Mouse (Mus musculus) bone marrow, adult 2 months (tissue): ENCODE data around the gene Nploc4.

Experiments used
- CTCF ChIP-seq: fragments of 200-500 bp; IDR thresholded peaks from 2 replicates; pipeline ENCODE4 v1.5.1; 2011; ENCODE audit warnings: low read length, control low read depth; ENCODE audit not compliant: control insufficient read depth, insufficient read depth
- POLR2A ChIP-seq: fragments of 200-500 bp; IDR thresholded peaks from 2 replicates; pipeline ENCODE4 v1.6.1; 2011; ENCODE audit warnings: low read depth, mild to moderate bottlenecking, control low read depth, low read length, borderline replicate concordance; ENCODE audit not compliant: control insufficient read depth

- no peak for TF ChIP-seq CTCF
- no peak for TF ChIP-seq POLR2A
Measured at GRCm38 (mm10) chr11:120380271-120380670, 57.2 kb downstream of the Nploc4 start.
